Mouse (Mus musculus) limb, embryonic 14.5 days (tissue): ENCODE measurements at regions not wholly inside any gene's neighbourhood (a gene's known extent, or its start where the extent isn't known, plus 50 kb on each side); places are given as distances from the start of the nearest gene placed in this dataset.
A peak's percentile ranks its signal among the peaks of the same experiment; 100 is the strongest.

Source experiments
- ATAC-seq: fragments of 200-750 bp; cut with Nextera tagmentation; 2 replicates; pipeline ENCODE4 v1.8.0; 2017; ENCODE audit warnings: low read depth, moderate number of reproducible peaks, moderate TSS enrichment; ENCODE audit not compliant: low FRiP score
- DNase-seq: peaks from one replicate; pipeline ENCODE4 v3.0.0-alpha.2; 2015; ENCODE audit warnings: low spot score
- H3K27ac ChIP-seq: fragments of 300-500 bp; sonication (generic); replicated peaks from 2 replicates; pipeline ENCODE4 v1.5.1; 2014; ENCODE audit warnings: low read depth, mild to moderate bottlenecking, low read length, moderate library complexity, mixed read lengths
- H3K27me3 ChIP-seq: fragments of 300-500 bp; sonication (generic); 2 replicates; pipeline ENCODE4 v1.6.1; 2014; ENCODE audit warnings: low read length, mixed read lengths; ENCODE audit not compliant: control insufficient read depth, insufficient read depth
- H3K36me3 ChIP-seq: fragments of 300-500 bp; sonication (generic); 2 replicates; pipeline ENCODE4 v1.6.1; 2014; ENCODE audit warnings: mild to moderate bottlenecking, low read length, moderate library complexity, mixed read lengths; ENCODE audit not compliant: control insufficient read depth, insufficient read depth
- H3K4me1 ChIP-seq: fragments of 300-500 bp; sonication (generic); 2 replicates; pipeline ENCODE4 v1.6.1; 2014; ENCODE audit warnings: antibody characterized with exemption, low read length, mixed read lengths; ENCODE audit not compliant: control insufficient read depth, insufficient read depth
- H3K4me2 ChIP-seq: fragments of 300-500 bp; sonication (generic); replicated peaks from 2 replicates; pipeline ENCODE4 v1.6.1; 2014; ENCODE audit warnings: low read depth, mild to moderate bottlenecking, low read length, moderate library complexity; ENCODE audit not compliant: severe bottlenecking
- H3K4me3 ChIP-seq: fragments of 300-500 bp; sonication (generic); replicated peaks from 2 replicates; pipeline ENCODE4 v1.5.1; 2014; ENCODE audit warnings: low read length
- H3K9ac ChIP-seq: fragments of 300-500 bp; sonication (generic); 2 replicates; pipeline ENCODE4 v1.6.1; 2014; ENCODE audit warnings: mild to moderate bottlenecking, low read depth, low read length, moderate library complexity; ENCODE audit not compliant: severe bottlenecking
- H3K9me3 ChIP-seq: fragments of 300-500 bp; sonication (generic); 2 replicates; pipeline ENCODE4 v1.6.1; 2016; ENCODE audit warnings: low read length; ENCODE audit not compliant: control insufficient read depth
- POLR2A ChIP-seq: fragments of 200-500 bp; IDR thresholded peaks from 2 replicates; pipeline ENCODE4 v1.8.0; 2012; ENCODE audit warnings: inconsistent platforms, mild to moderate bottlenecking, moderate library complexity, borderline replicate concordance; ENCODE audit not compliant: insufficient read depth, insufficient read length; ENCODE audit errors: extremely low read depth
- WGBS: fragments of 180-500 bp; shearing (Covaris S2); extraction: QIAGEN DNeasy Blood & Tissue Kit; methylation state at CpG from one replicate; pipeline ENCODE4 v1.1.7; 2014; 5-methylcytosine and 5-hydroxymethylcytosine counted together

- no peak for TF ChIP-seq POLR2A
- H3K36me3 ChIP-seq, result no peaks in the 10 kb centered on the region
- H3K27me3 ChIP-seq, result no peaks in the 10 kb centered on the region
- peaks cover 29% of the 10 kb centered on the region for H3K4me1 ChIP-seq
- no peak overlapping the region for H3K4me2 ChIP-seq
- 74% methylated on average over 8 of the region's 8 CpGs for WGBS
- H3K4me3 ChIP-seq, result no peak overlapping the region
- no peak for ATAC-seq
- H3K9me3 ChIP-seq, result no peaks in the 10 kb centered on the region
- no peak for DNase-seq
- no peak overlapping the region for H3K9ac ChIP-seq
- H3K27ac ChIP-seq, result no peak overlapping the region
Measured at GRCm38 (mm10) chr7:130040596-130040995, 448.9 kb downstream of the Wdr11 start.

- no peak for ATAC-seq
- 87% methylated on average over 11 of the region's 11 CpGs for whole genome bisulfite sequencing
Measured at GRCm38 (mm10) chr7:130041402-130041965, 449.8 kb downstream of the Wdr11 start.

GRCm38 (mm10) chr7:130042296-130042910, 450.7 kb downstream of the Wdr11 start:
- no peaks in the 10 kb centered on the region for H3K9me3 ChIP-seq
- peaks cover 18% of the 10 kb centered on the region for H3K4me1 ChIP-seq
- WGBS, result 59% methylated on average over 5 of the region's 5 CpGs
- H3K27ac ChIP-seq, result no peak overlapping the region
- no peaks in the 10 kb centered on the region for H3K27me3 ChIP-seq
- no peaks in the 10 kb centered on the region for H3K36me3 ChIP-seq
- H3K4me3 ChIP-seq, result no peak overlapping the region
- H3K4me2 ChIP-seq, result no peak overlapping the region
- DNase-seq (no peak), ATAC-seq (no peak)
- TF ChIP-seq POLR2A, result no peak
- H3K9ac ChIP-seq, result no peak overlapping the region

More at GRCm38 (mm10) chr7:130041402-130041965, 449.8 kb downstream of the Wdr11 start:
- Histone ChIP-seq H3K4me2 (no peak overlapping the region), H3K9me3 (no peaks in the 10 kb centered on the region), H3K27ac (no peak overlapping the region), H3K9ac (no peak overlapping the region), H3K4me1 (peaks cover 27% of the 10 kb centered on the region), H3K27me3 (no peaks in the 10 kb centered on the region), H3K36me3 (no peaks in the 10 kb centered on the region), H3K4me3 (no peak overlapping the region)
- DNase-seq, result no peak
- no peak for TF ChIP-seq POLR2A

- Histone ChIP-seq H3K27me3 (no peaks in the 10 kb centered on the region), H3K4me3 (no peak overlapping the region), H3K4me1 (peaks cover 15% of the 10 kb centered on the region), H3K9me3 (no peaks in the 10 kb centered on the region), H3K27ac (0 out of 2 replicates have a peak overlapping the region, but pooled peaks have one; percentile 44), H3K4me2 (no peak overlapping the region), H3K9ac (no peak overlapping the region), H3K36me3 (no peaks in the 10 kb centered on the region)
- WGBS, result 39% methylated on average over 21 of the region's 21 CpGs
- DNase-seq, result no peak
- ATAC-seq, result no peak
- no peak for TF ChIP-seq POLR2A
Measured at GRCm38 (mm10) chr7:130043397-130044234, 452.0 kb downstream of the Wdr11 start.

GRCm38 (mm10) chr7:130044235-130044553, 452.5 kb downstream of the Wdr11 start:
- 62% methylated on average over 6 of the region's 6 CpGs for WGBS
- no peaks in the 10 kb centered on the region for H3K27me3 ChIP-seq
- DNase-seq, result no peak
- H3K9ac ChIP-seq, result no peak overlapping the region
- no peak for TF ChIP-seq POLR2A
- no peak overlapping the region for H3K4me2 ChIP-seq
- H3K9me3 ChIP-seq, result no peaks in the 10 kb centered on the region
- H3K36me3 ChIP-seq, result no peaks in the 10 kb centered on the region
- H3K4me1 ChIP-seq, result peaks cover 15% of the 10 kb centered on the region
- H3K27ac ChIP-seq, result 0 out of 2 replicates have a peak overlapping the region, but pooled peaks have one; percentile 44
- no peak overlapping the region for H3K4me3 ChIP-seq
- ATAC-seq, result no peak
